Mouse (Mus musculus) stomach, embryonic 15.5 days (tissue): ENCODE measurements at regions not wholly inside any gene's neighbourhood (a gene's known extent, or its start where the extent isn't known, plus 50 kb on each side); places are given as distances from the start of the nearest gene placed in this dataset.

Source experiments
- ATAC-seq: fragments of 200-750 bp; cut with Nextera tagmentation; 2 replicates; pipeline ENCODE4 v1.8.0; 2017; ENCODE audit warnings: low read depth, moderate number of reproducible peaks, moderate TSS enrichment; ENCODE audit not compliant: insufficient read depth, low FRiP score
- H3K27ac ChIP-seq: fragments of 300-500 bp; sonication (generic); 2 replicates; pipeline ENCODE4 v1.5.1; 2015; ENCODE audit warnings: mild to moderate bottlenecking, inconsistent platforms
- H3K27me3 ChIP-seq: fragments of 300-500 bp; sonication (generic); replicated peaks from 2 replicates; pipeline ENCODE4 v1.6.1; 2015; ENCODE audit warnings: inconsistent platforms
- H3K36me3 ChIP-seq: fragments of 300-500 bp; sonication (generic); 2 replicates; pipeline ENCODE4 v1.6.1; 2015; ENCODE audit warnings: inconsistent platforms
- H3K4me1 ChIP-seq: fragments of 300-500 bp; sonication (generic); 2 replicates; pipeline ENCODE4 v1.6.1; 2015; ENCODE audit warnings: inconsistent platforms
- H3K4me2 ChIP-seq: fragments of 300-500 bp; sonication (generic); 2 replicates; pipeline ENCODE4 v1.6.1; 2015; ENCODE audit warnings: mild to moderate bottlenecking, inconsistent platforms
- H3K4me3 ChIP-seq: fragments of 300-500 bp; sonication (generic); replicated peaks from 2 replicates; pipeline ENCODE4 v1.5.1; 2015; ENCODE audit warnings: inconsistent platforms
- H3K9ac ChIP-seq: fragments of 300-500 bp; sonication (generic); 2 replicates; pipeline ENCODE4 v1.6.1; 2015; ENCODE audit warnings: inconsistent platforms
- H3K9me3 ChIP-seq: fragments of 300-500 bp; sonication (generic); 2 replicates; pipeline ENCODE4 v1.6.1; 2016; ENCODE audit warnings: inconsistent platforms
- WGBS: fragments of 180-500 bp; shearing (Covaris S2); methylation state at CpG from one replicate; pipeline ENCODE4 v1.1.7; 2015; 5-methylcytosine and 5-hydroxymethylcytosine counted together

- Histone ChIP-seq H3K4me2 (no peak overlapping the region), H3K9ac (no peak overlapping the region), H3K9me3 (no peaks in the 10 kb centered on the region), H3K4me3 (no peak overlapping the region), H3K27ac (no peak overlapping the region), H3K4me1 (no peaks in the 10 kb centered on the region), H3K27me3 (no peaks in the 10 kb centered on the region), H3K36me3 (no peaks in the 10 kb centered on the region)
- WGBS: 83% methylated on average over 8 of the region's 8 CpGs
- ATAC-seq: no peak
Observed at GRCm38 (mm10) chr9:113267696-113268095, 440.4 kb downstream of the Pdcd6ip start.

DNA sequence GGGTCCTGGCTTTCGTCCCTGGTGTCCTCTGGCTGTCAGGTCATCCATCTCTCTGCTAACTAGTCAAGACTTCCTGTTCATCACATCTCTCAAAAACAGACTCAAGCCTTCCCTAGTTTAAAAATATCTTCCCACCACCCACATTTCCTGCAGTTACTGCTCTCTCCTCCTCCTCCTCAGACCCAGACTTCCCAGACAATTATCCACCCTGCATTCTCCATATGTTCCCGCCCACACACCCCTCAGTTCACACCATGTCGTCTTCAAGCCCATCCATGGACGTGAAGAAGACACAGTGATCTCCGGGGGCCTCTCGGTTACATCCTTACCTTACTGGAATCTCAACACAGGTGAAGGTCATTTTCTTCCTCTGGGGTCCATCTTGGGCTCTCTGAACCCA, 444.4 kb downstream of the Pdcd6ip start:
- Histone ChIP-seq H3K4me3 (no peak overlapping the region), H3K9ac (no peak overlapping the region), H3K27ac (no peak overlapping the region), H3K36me3 (no peaks in the 10 kb centered on the region), H3K4me2 (no peak overlapping the region), H3K9me3 (no peaks in the 10 kb centered on the region), H3K27me3 (no peaks in the 10 kb centered on the region), H3K4me1 (no peaks in the 10 kb centered on the region)
- 78% methylated on average over 6 of the region's 6 CpGs for WGBS
- ATAC-seq: no peak

DNA sequence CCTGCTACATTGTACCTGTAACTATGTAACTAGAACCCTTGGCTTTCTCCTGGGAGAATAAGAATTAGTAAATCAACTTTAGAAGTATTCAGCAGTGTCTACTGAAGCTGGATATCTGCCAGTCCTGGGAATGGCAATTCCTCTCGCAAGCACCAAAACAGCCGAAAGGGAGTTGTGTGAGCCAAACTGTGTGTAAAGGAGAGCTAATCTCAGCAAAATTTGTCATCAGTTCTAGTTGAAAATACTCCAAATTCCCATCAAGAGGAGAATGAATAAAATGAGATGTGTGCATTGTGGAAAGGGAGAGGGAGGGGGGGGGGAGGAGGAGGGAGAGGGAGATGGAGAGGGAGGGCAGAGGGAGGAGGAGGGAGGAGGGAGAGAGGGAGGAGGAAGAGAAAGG, 447.8 kb downstream of the Pdcd6ip start:
- 75% methylated on average over 2 of the region's 2 CpGs for WGBS
- H3K4me3 ChIP-seq: no peak overlapping the region
- H3K9me3 ChIP-seq: no peaks in the 10 kb centered on the region
- H3K4me2 ChIP-seq: no peak overlapping the region
- H3K9ac ChIP-seq: no peak overlapping the region
- no peaks in the 10 kb centered on the region for H3K36me3 ChIP-seq
- ATAC-seq: no peak
- H3K27ac ChIP-seq: no peak overlapping the region
- H3K4me1 ChIP-seq: no peaks in the 10 kb centered on the region
- H3K27me3 ChIP-seq: no peaks in the 10 kb centered on the region

DNA sequence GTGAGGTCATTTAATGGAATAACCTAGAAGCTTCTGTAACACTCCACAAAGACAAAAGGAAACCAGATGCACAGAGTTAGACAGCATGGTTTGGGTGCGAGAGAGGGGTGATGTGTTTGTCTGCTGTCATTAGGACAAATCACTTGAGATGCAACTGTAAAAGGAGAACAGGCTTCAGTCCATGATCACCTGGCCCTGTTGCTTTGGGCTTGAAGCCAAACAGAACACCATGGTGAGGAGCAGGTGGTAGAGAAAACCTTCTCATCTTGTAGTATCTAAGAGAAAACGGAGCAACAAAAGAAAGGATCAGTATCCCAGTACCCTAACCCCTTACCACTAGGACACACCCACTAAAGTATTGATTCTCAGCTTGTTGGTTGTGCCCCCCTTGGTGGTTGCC, 449.5 kb downstream of the Pdcd6ip start:
- Histone ChIP-seq H3K4me3 (no peak overlapping the region), H3K4me2 (no peak overlapping the region), H3K27me3 (no peaks in the 10 kb centered on the region), H3K27ac (no peak overlapping the region), H3K4me1 (no peaks in the 10 kb centered on the region), H3K9ac (no peak overlapping the region), H3K36me3 (no peaks in the 10 kb centered on the region), H3K9me3 (no peaks in the 10 kb centered on the region)
- ATAC-seq: no peak
- WGBS: 54% methylated on average over 2 of the region's 2 CpGs

DNA sequence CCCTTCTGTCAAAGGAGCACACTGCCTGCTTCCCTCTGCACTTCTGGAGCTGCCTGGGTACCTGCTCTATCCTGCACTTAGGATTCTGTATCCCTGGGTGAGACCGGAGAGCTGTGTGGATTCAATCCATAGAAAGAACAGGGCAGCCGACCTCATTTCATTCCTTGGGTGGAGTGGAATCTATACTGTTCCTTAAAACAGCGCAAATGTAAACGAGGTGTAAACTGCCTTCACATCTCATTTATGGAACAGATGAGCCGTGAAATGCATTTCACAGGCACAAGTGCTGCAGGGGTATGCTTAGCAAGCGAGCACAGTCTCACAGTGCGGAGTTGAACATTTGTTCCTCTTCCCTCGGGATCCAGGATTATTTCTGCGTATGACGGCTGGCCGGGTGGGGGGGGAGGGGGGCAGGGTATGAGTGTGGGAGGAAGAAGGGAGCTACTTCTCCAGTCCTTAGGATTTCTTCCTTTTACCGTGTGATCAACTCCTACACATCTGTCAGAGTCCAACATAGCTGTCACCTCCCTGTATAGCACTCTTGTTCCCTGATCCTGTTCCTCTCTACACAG, 459.3 kb downstream of the Pdcd6ip start:
- no peak overlapping the region for H3K4me2 ChIP-seq
- ATAC-seq: no peak
- 73% methylated on average over 9 of the region's 12 CpGs for WGBS

GRCm38 (mm10) chr9:113247950-113248349, 460.1 kb downstream of the Pdcd6ip start:
- WGBS: 54% methylated on average over 5 of the region's 5 CpGs
- ATAC-seq: no peak
- no peaks in the 10 kb centered on the region for H3K27me3 ChIP-seq

More for the DNA sequence above, 459.3 kb downstream of the Pdcd6ip start:
- no peak overlapping the region for H3K9ac ChIP-seq
- no peaks in the 10 kb centered on the region for H3K27me3 ChIP-seq
- no peak overlapping the region for H3K4me3 ChIP-seq
- no peaks in the 10 kb centered on the region for H3K9me3 ChIP-seq
- no peak overlapping the region for H3K27ac ChIP-seq
- H3K36me3 ChIP-seq: no peaks in the 10 kb centered on the region
- no peaks in the 10 kb centered on the region for H3K4me1 ChIP-seq

GRCm38 (mm10) chr9:113243870-113244269, 464.2 kb downstream of the Pdcd6ip start:
- Histone ChIP-seq H3K27me3 (no peaks in the 10 kb centered on the region), H3K4me3 (no peak overlapping the region), H3K9me3 (no peaks in the 10 kb centered on the region), H3K4me1 (no peaks in the 10 kb centered on the region), H3K9ac (no peak overlapping the region), H3K27ac (no peak overlapping the region), H3K4me2 (no peak overlapping the region), H3K36me3 (no peaks in the 10 kb centered on the region)
- ATAC-seq: no peak
- whole genome bisulfite sequencing: 87% methylated on average over 2 of the region's 2 CpGs

More at GRCm38 (mm10) chr9:113247950-113248349, 460.1 kb downstream of the Pdcd6ip start:
- Histone ChIP-seq H3K4me3 (no peak overlapping the region), H3K9ac (no peak overlapping the region), H3K4me2 (no peak overlapping the region), H3K9me3 (no peaks in the 10 kb centered on the region), H3K36me3 (no peaks in the 10 kb centered on the region), H3K4me1 (no peaks in the 10 kb centered on the region), H3K27ac (no peak overlapping the region)

GRCm38 (mm10) chr9:113233370-113233769, 474.7 kb downstream of the Pdcd6ip start:
- no peak for ATAC-seq
- Histone ChIP-seq H3K4me1 (no peaks in the 10 kb centered on the region), H3K9ac (no peak overlapping the region), H3K27me3 (no peaks in the 10 kb centered on the region), H3K4me3 (no peak overlapping the region), H3K9me3 (no peaks in the 10 kb centered on the region), H3K27ac (no peak overlapping the region), H3K4me2 (no peak overlapping the region), H3K36me3 (no peaks in the 10 kb centered on the region)
- WGBS: 96% methylated on average over 1 of the region's 1 CpGs

DNA sequence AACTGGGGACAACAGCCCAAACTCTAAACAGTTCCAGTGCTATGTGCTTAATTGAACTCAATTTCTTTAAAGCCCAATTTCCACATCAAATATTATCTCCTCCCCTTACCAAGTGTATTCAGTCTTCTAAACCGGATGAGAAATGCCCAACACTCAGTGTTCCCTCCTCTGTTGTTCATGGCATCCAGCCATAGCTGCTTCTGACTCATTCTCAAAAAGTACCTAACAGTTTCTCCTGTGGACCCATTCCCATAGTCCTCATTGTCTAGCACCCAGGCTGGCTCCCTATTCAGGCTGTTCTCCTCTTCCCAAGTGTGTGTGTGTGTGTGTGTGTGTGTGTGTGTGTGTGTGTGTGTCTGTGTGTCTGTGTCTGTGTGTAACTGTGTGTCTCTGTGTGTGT, 478.7 kb downstream of the Pdcd6ip start:
- ATAC-seq: no peak
- H3K9ac ChIP-seq: no peak overlapping the region
- no peak overlapping the region for H3K4me2 ChIP-seq
- H3K4me3 ChIP-seq: no peak overlapping the region
- no peak overlapping the region for H3K27ac ChIP-seq
- no peaks in the 10 kb centered on the region for H3K36me3 ChIP-seq
- H3K4me1 ChIP-seq: no peaks in the 10 kb centered on the region
- H3K27me3 ChIP-seq: no peaks in the 10 kb centered on the region
- no peaks in the 10 kb centered on the region for H3K9me3 ChIP-seq
- 81% methylated on average over 1 of the region's 1 CpGs for WGBS

DNA sequence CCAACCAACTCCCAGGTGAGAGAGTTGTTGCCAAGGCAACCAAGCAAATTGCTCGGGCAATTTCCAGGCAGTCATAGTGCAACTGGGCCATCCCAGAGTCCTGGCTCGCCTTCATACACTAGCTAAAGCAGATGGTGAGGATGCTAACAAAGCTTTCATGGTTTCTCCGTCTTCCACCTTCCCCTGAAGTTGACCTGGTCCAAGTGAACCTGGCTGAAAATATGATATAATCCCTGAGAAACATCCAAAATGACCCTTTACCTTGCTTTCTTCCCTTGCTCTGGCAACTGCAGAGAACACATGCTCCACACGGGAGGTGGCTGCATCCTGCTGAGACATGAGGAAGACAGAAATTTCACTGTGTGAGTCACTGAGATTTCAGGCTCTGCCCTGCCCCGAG, 494.1 kb downstream of the Pdcd6ip start:
- no peak overlapping the region for H3K4me2 ChIP-seq
- H3K27me3 ChIP-seq: no peaks in the 10 kb centered on the region
- ATAC-seq: no peak
- H3K36me3 ChIP-seq: no peaks in the 10 kb centered on the region
- H3K9ac ChIP-seq: no peak overlapping the region
- H3K4me1 ChIP-seq: no peaks in the 10 kb centered on the region
- H3K27ac ChIP-seq: no peak overlapping the region
- no peak overlapping the region for H3K4me3 ChIP-seq
- no peaks in the 10 kb centered on the region for H3K9me3 ChIP-seq
- WGBS: 75% methylated on average over 5 of the region's 5 CpGs

DNA sequence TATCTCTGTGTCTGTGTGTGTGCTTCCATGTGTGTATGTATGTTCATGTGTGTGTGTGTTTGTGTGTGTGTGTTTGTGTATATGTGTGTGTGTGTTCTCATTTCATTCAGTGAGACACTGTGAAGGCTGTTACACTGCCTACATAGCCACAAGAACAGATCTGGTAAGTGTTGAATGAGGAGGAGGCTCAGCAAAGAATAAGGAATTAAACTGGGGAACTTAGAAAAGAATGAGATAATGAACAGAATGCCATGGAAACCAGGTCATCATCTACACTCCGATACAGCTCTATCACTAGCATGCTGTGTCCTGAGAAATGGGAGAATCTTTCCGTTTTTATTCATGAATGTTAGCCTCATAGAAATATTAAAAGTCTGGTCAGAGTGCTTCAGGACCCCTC, 495.7 kb downstream of the Pdcd6ip start:
- H3K9me3 ChIP-seq: no peaks in the 10 kb centered on the region
- H3K9ac ChIP-seq: no peak overlapping the region
- no peak overlapping the region for H3K4me2 ChIP-seq
- H3K36me3 ChIP-seq: no peaks in the 10 kb centered on the region
- no peak overlapping the region for H3K27ac ChIP-seq
- H3K27me3 ChIP-seq: no peaks in the 10 kb centered on the region
- 77% methylated on average over 2 of the region's 2 CpGs for WGBS
- no peak overlapping the region for H3K4me3 ChIP-seq
- no peaks in the 10 kb centered on the region for H3K4me1 ChIP-seq
- no peak for ATAC-seq

- ATAC-seq: no peak
- Histone ChIP-seq H3K27me3 (no peaks in the 10 kb centered on the region), H3K9me3 (no peaks in the 10 kb centered on the region), H3K27ac (no peak overlapping the region), H3K4me3 (no peak overlapping the region), H3K4me1 (no peaks in the 10 kb centered on the region), H3K9ac (no peak overlapping the region), H3K36me3 (no peaks in the 10 kb centered on the region), H3K4me2 (no peak overlapping the region)
- WGBS: 40% methylated on average over 4 of the region's 4 CpGs
Observed at GRCm38 (mm10) chr9:113208181-113208580, 499.9 kb downstream of the Pdcd6ip start.

DNA sequence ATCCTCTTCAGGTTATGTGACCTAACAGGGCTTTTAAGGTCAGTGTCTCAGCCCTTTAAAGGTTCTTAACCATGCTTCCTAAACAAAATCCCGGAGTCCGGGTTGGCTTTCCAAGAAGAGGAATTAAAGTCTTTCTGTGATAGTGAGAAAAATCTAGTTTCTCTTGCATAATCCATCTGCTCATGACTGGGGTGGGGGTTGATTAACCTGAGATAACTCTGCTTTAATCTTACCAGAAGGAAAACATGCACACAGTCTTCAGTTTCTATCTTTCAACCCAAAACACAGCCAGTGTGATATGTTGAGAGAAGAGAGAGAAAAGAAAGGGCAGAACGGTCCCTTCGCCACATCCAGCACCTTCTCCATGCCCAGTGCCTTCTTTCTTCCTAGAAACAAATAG, 508.8 kb downstream of the Pdcd6ip start:
- ATAC-seq: no peak
- Histone ChIP-seq H3K9me3 (no peaks in the 10 kb centered on the region), H3K4me1 (no peaks in the 10 kb centered on the region), H3K4me3 (no peak overlapping the region), H3K4me2 (no peak overlapping the region), H3K27me3 (no peaks in the 10 kb centered on the region), H3K9ac (no peak overlapping the region), H3K36me3 (no peaks in the 10 kb centered on the region), H3K27ac (no peak overlapping the region)
- WGBS: 83% methylated on average over 4 of the region's 4 CpGs
